In genomic region chr2:180727613-180728021, GRCm38 (mm10) we compare ENCODE assay signal across 36 mouse cellular contexts. TPM values are rescaled to one million over a fixed set of nuclear protein-coding genes. Genes with fewer than 3 reads are reported as not detected.
DNase-seq lines count a peak whose midpoint lies in the region; ATAC-seq and TF ChIP-seq lines count a peak whose summit lies in the region.
"Had no signal": no experiment of that assay in that cellular context is flagged by ENCODE, and none has a peak within 500 bp of the region (broad histone marks: within the 10 kb centered on the region; RNA-seq: fewer than 3 reads in every experiment).

No protein-coding gene starts in this region.

- no peak for TF ChIP-seq CTCF in E14TG2a.4 (conservative IDR thresholded peaks at IDR 0.05; ENCODE audit: low read length)
- no peak for TF ChIP-seq CTCF in MEL (IDR thresholded peaks at IDR 0.05 in 2 of 3, conservative IDR thresholded peaks at IDR 0.05 in 1 of 3; ENCODE audit: control insufficient read depth in 1 of 3, insufficient read depth in 1 of 3, low read depth in 2 of 3, low read length in 3 of 3, poor library complexity in 1 of 3, severe bottlenecking in 1 of 3)

- TF ChIP-seq RAD21 in MEL (IDR thresholded peaks at IDR 0.05; ENCODE audit: low read depth, low read length), result no peak

- no peak for ATAC-seq in liver, embryonic 13.5 days (ENCODE audit: low read depth)
- no peak for ATAC-seq in liver, embryonic 12.5 days
- ATAC-seq in erythroid progenitor cell, adult 5-6 weeks (replicated peaks; ENCODE audit: low FRiP score, poor library complexity, severe bottlenecking), result no peak
- ATAC-seq: forebrain, embryonic 13.5 days; hindbrain, embryonic 16.5 days; midbrain, embryonic 15.5 days; Patski had no signal

- peaks cover 76% of the 10 kb centered on the region for H3K4me1 ChIP-seq in liver, embryonic 13.5 days (replicated peaks)
- peaks cover 68% of the 10 kb centered on the region for H3K4me1 ChIP-seq in liver, embryonic 12.5 days
- H3K4me1 ChIP-seq in E14TG2a.4 (replicated peaks; ENCODE audit: low read depth, low read length) (peaks cover 86% of the 10 kb centered on the region), MEL (ENCODE audit: control insufficient read depth in 1 of 2, insufficient read depth in 2 of 2, low read length in 2 of 2) (peaks cover 26 to 68% of the 10 kb centered on the region in 2 experiments)
- H3K4me1 ChIP-seq: forebrain, embryonic 13.5 days had no signal

- no peaks in the 10 kb centered on the region for H3K27me3 ChIP-seq in liver, embryonic 13.5 days
- H3K27me3 ChIP-seq in liver, embryonic 12.5 days (replicated peaks), result no peaks in the 10 kb centered on the region
- H3K27me3 ChIP-seq in E14TG2a.4 (ENCODE audit: insufficient read depth, low read length), result no peaks in the 10 kb centered on the region
- no peaks in the 10 kb centered on the region for H3K27me3 ChIP-seq in MEL (ENCODE audit: control insufficient read depth in 1 of 2, insufficient read depth in 2 of 2, low read length in 2 of 2)
- H3K27me3 ChIP-seq: embryonic facial prominence, embryonic 12.5 days; forebrain, embryonic 13.5 days; midbrain, embryonic 15.5 days; neural tube, embryonic 13.5 days had no signal

- peak overlapping the region; percentile 39 for H3K27ac ChIP-seq in liver, embryonic 13.5 days
- H3K27ac ChIP-seq in liver, embryonic 12.5 days, result no peak overlapping the region
- H3K27ac ChIP-seq in MEL (ENCODE audit: control insufficient read depth, low read depth, low read length), result peak overlapping the region; percentile 91
- H3K27ac ChIP-seq: embryonic facial prominence, embryonic 12.5 days; forebrain, embryonic 13.5 days; hindbrain, embryonic 10.5 days; limb, embryonic 13.5 days; midbrain, embryonic 15.5 days; neural tube, embryonic 13.5 days had no signal

- H3K4me3 ChIP-seq in liver, embryonic 13.5 days (replicated peaks), result no peak overlapping the region
- H3K4me3 ChIP-seq in liver, embryonic 12.5 days, result no peak overlapping the region
- H3K4me3 ChIP-seq in E14TG2a.4 (replicated peaks; ENCODE audit: low read length) (peak overlapping the region; percentile 79), MEL (ENCODE audit: control insufficient read depth in 1 of 2, insufficient read depth in 1 of 2, low read depth in 2 of 2, low read length in 2 of 2) (no peak overlapping the region; a peak in 1 of 4 replicates)
- H3K4me3 ChIP-seq: embryonic facial prominence, embryonic 12.5 days; forebrain, embryonic 13.5 days; hindbrain, embryonic 10.5 days; limb, embryonic 13.5 days; midbrain, embryonic 15.5 days; myocyte; neural tube, embryonic 13.5 days had no signal

- no peak overlapping the region for H3K9ac ChIP-seq in liver, embryonic 13.5 days
- H3K9ac ChIP-seq in liver, embryonic 12.5 days, result no peak overlapping the region; the same call in 1 of the 2 replicates
- peak overlapping the region; percentile 75; the same call in 1 of the 2 replicates for H3K9ac ChIP-seq in MEL (ENCODE audit: control insufficient read depth, low read depth, low read length, poor library complexity, severe bottlenecking)
- H3K9ac ChIP-seq: embryonic facial prominence, embryonic 12.5 days; forebrain, embryonic 13.5 days; limb, embryonic 13.5 days; midbrain, embryonic 15.5 days; neural tube, embryonic 13.5 days had no signal

- 39% methylated on average over 4 of the region's 4 CpGs for WGBS in liver, embryonic 13.5 days (ENCODE audit: insufficient replicate concordance)
- 32% methylated on average over 4 of the region's 4 CpGs for WGBS in liver, embryonic 12.5 days (ENCODE audit: insufficient replicate concordance)

- no peaks in the 10 kb centered on the region for H3K9me3 ChIP-seq in liver, embryonic 13.5 days (replicated peaks)
- no peaks in the 10 kb centered on the region for H3K9me3 ChIP-seq in liver, embryonic 12.5 days (replicated peaks)
- H3K9me3 ChIP-seq in E14TG2a.4 (ENCODE audit: low read length), result peaks cover 15% of the 10 kb centered on the region
- no peaks in the 10 kb centered on the region for H3K9me3 ChIP-seq in MEL (replicated peaks; ENCODE audit: insufficient read depth, low read length)
- H3K9me3 ChIP-seq: embryonic facial prominence, embryonic 12.5 days; forebrain, embryonic 13.5 days; hindbrain, embryonic 10.5 days; limb, embryonic 13.5 days; megakaryocyte, embryonic 14.5 days; midbrain, embryonic 15.5 days; neural tube, embryonic 13.5 days had no signal

- no peak overlapping the region for H3K4me2 ChIP-seq in liver, embryonic 13.5 days
- no peak overlapping the region for H3K4me2 ChIP-seq in liver, embryonic 12.5 days
- H3K4me2 ChIP-seq: embryonic facial prominence, embryonic 12.5 days; forebrain, embryonic 13.5 days; heart, embryonic 11.5 days; limb, embryonic 13.5 days; midbrain, embryonic 15.5 days; neural tube, embryonic 13.5 days had no signal

- H3K79me2 ChIP-seq in MEL (ENCODE audit: control insufficient read depth, insufficient read depth, low read length, poor library complexity), result peaks cover 4% of the 10 kb centered on the region; the same call in 1 of the 2 replicates

- TF ChIP-seq EP300 in MEL (IDR thresholded peaks at IDR 0.05; ENCODE audit: low read depth in 1 of 2, low read length in 2 of 2), result peak in 1 of 2 experiments; percentile 57; a peak in 1 of 4 replicates

- DNase-seq in liver, embryonic 13.5 days, result no peak
- peak; percentile 82 for DNase-seq in MEL (ENCODE audit: low read depth, low spot score)
- peak; percentile 40 for DNase-seq in induced T-regulatory cell, adult 2 months (ENCODE audit: low read depth)
- DNase-seq in T-cell, adult 2 months (ENCODE audit: low spot score), result no peak
- no peak for DNase-seq in urinary bladder, postnatal 4 days (ENCODE audit: low spot score in 2 of 2)
- DNase-seq: adrenal gland, postnatal 25 days; cerebellum, adult 11 months; cerebellum, postnatal 14 days; kidney, adult 18-20 months; layer of hippocampus, adult 9-11 months; lung, adult 2 months; lung, postnatal 14 days; retina, postnatal 1 day; right cerebral cortex, postnatal 25 days; thymus, adult 18-20 months; thymus, postnatal 36 days had no signal

- TF ChIP-seq POLR2A in MEL (IDR thresholded peaks at IDR 0.05; ENCODE audit: control insufficient read depth in 1 of 2, insufficient read depth in 1 of 2, low read depth in 1 of 2, low read length in 2 of 2, poor library complexity in 1 of 2), result peak in 1 of 2 experiments; percentile 39; a peak in 1 of 4 replicates

- peaks cover 17% of the 10 kb centered on the region for H3K36me3 ChIP-seq in liver, embryonic 13.5 days
- peaks cover 18% of the 10 kb centered on the region for H3K36me3 ChIP-seq in liver, embryonic 12.5 days
- H3K36me3 ChIP-seq in E14TG2a.4 (ENCODE audit: insufficient read depth, low read length) (peaks cover 38% of the 10 kb centered on the region), MEL (ENCODE audit: control insufficient read depth in 1 of 2, insufficient read depth in 2 of 2, low read length in 2 of 2) (peaks cover 0 to 58% of the 10 kb centered on the region in 2 experiments; a peak in 2 of 4 replicates)

TF ChIP-seq in MEL, 35 proteins besides CTCF, POLR2A, EP300 and RAD21:
- TF ChIP-seq ETS1 (IDR thresholded peaks at IDR 0.05; ENCODE audit: low read depth, low read length), result peak; percentile 27; the same call in 1 of the 2 replicates
- TF ChIP-seq TBP (IDR thresholded peaks at IDR 0.05; ENCODE audit: low read depth, low read length), result peak; percentile 57
- TF ChIP-seq JUND (IDR thresholded peaks at IDR 0.05; ENCODE audit: low read depth, low read length), result no peak
- 0 out of 2 replicates have a peak, but pooled peaks have one; percentile 37 for TF ChIP-seq TCF12 (IDR thresholded peaks at IDR 0.05; ENCODE audit: low read depth, low read length)
- no peak for TF ChIP-seq GABPA (IDR thresholded peaks at IDR 0.05; ENCODE audit: low read depth, low read length)
- peak; percentile 25; the same call in 1 of the 2 replicates for TF ChIP-seq ELF1 (IDR thresholded peaks at IDR 0.05; ENCODE audit: low read depth, low read length)

RNA-seq across cellular contexts. Expression of gene Slc17a9, which starts 2.6 kb away (rescaled TPM):
- 4.8 and 5.5 TPM in 2 replicates for polyA plus RNA-seq in liver, embryonic 13.5 days (2015; fragmentation: Nextera tagmentation; extraction: Ambion mirVana)
- polyA plus RNA-seq in liver, embryonic 12.5 days (2016; fragmentation: Nextera tagmentation; extraction: Ambion mirVana), result 4.3 and 4.9 TPM in 2 replicates
- total RNA-seq in MEL (2012; rRNA removed), result 6.5 and 6.7 TPM in 2 replicates
- polyA plus RNA-seq in MEL (2012; ENCODE audit: insufficient read depth in 1 of 2, insufficient read length in 2 of 2, low read depth in 1 of 2, low replicate concordance in 2 of 2, missing spikeins in 1 of 2), result 10 to 100 TPM in 1 of 2 experiments, not detected in 1; 16.1 TPM
- 6.1 and 6.3 TPM in 2 replicates for total RNA-seq in erythroid progenitor cell, adult 5-6 weeks (2015; ENCODE audit: low replicate concordance)
- 0.38 and 2.6 TPM in 2 replicates for total RNA-seq in erythroid progenitor cell, adult 5-6 weeks (2017; ENCODE audit: low replicate concordance)

RNA-seq across cellular contexts. Expression of gene Gid8, which starts 17.7 kb away (rescaled TPM):
- 116 and 126 TPM in 2 replicates for polyA plus RNA-seq in liver, embryonic 13.5 days (2015; fragmentation: Nextera tagmentation; extraction: Ambion mirVana)
- polyA plus RNA-seq in liver, embryonic 12.5 days (2016; fragmentation: Nextera tagmentation; extraction: Ambion mirVana), result 102 and 111 TPM in 2 replicates
- 42.7 and 52.8 TPM in 2 replicates for total RNA-seq in MEL (2012; rRNA removed)
- polyA plus RNA-seq in MEL (2012; ENCODE audit: insufficient read depth in 1 of 2, insufficient read length in 2 of 2, low read depth in 1 of 2, low replicate concordance in 2 of 2, missing spikeins in 1 of 2), result 10 to 100 TPM in 1 of 2 experiments, not detected in 1; 65.5 TPM
- total RNA-seq in erythroid progenitor cell, adult 5-6 weeks (2015; ENCODE audit: low replicate concordance), result 193 and 195 TPM in 2 replicates
- 276 and 301 TPM in 2 replicates for total RNA-seq in erythroid progenitor cell, adult 5-6 weeks (2017; ENCODE audit: low replicate concordance)

RNA-seq across cellular contexts. Expression of gene Dido1, which starts 17.8 kb away (rescaled TPM):
- 10.1 and 12.7 TPM in 2 replicates for polyA plus RNA-seq in liver, embryonic 13.5 days (2015; fragmentation: Nextera tagmentation; extraction: Ambion mirVana)
- 20.6 and 21.5 TPM in 2 replicates for polyA plus RNA-seq in liver, embryonic 12.5 days (2016; fragmentation: Nextera tagmentation; extraction: Ambion mirVana)
- total RNA-seq in MEL (2012; rRNA removed), result 27.9 and 30.1 TPM in 2 replicates
- 10 to 100 TPM; 17.8 to 35.1 TPM for polyA plus RNA-seq in MEL (2012; ENCODE audit: insufficient read depth in 1 of 2, insufficient read length in 2 of 2, low read depth in 1 of 2, low replicate concordance in 2 of 2, missing spikeins in 1 of 2)
- 63.4 and 66.2 TPM in 2 replicates for total RNA-seq in erythroid progenitor cell, adult 5-6 weeks (2015; ENCODE audit: low replicate concordance)
- total RNA-seq in erythroid progenitor cell, adult 5-6 weeks (2017; ENCODE audit: low replicate concordance), result 107 and 109 TPM in 2 replicates

RNA-seq across cellular contexts. Expression of gene Bhlhe23, which starts 49.1 kb away (rescaled TPM):
- not detected in 2 replicates for polyA plus RNA-seq in liver, embryonic 13.5 days (2015; fragmentation: Nextera tagmentation; extraction: Ambion mirVana)
- polyA plus RNA-seq in liver, embryonic 12.5 days (2016; fragmentation: Nextera tagmentation; extraction: Ambion mirVana), result not detected in 2 replicates
- total RNA-seq in MEL (2012; rRNA removed), result not detected in 2 replicates
- not detected for polyA plus RNA-seq in MEL (2012; ENCODE audit: insufficient read depth in 1 of 2, insufficient read length in 2 of 2, low read depth in 1 of 2, low replicate concordance in 2 of 2, missing spikeins in 1 of 2)
- total RNA-seq in erythroid progenitor cell, adult 5-6 weeks (2015; ENCODE audit: low replicate concordance), result not detected in 2 replicates
- total RNA-seq in erythroid progenitor cell, adult 5-6 weeks (2017; ENCODE audit: low replicate concordance), result not detected in 2 replicates
- total RNA-seq: adrenal gland, postnatal 25 days; gastrocnemius, adult 8-10 months had no signal
- polyA plus RNA-seq: gonadal fat pad, adult 2 months; heart, embryonic 11.5 days; heart, postnatal 0 days; kidney, embryonic 16.5 days; large intestine, adult 2 months; lung, adult 2 months; myocyte; Patski; stomach, embryonic 14.5 days had no signal

Comparison
In these comparisons a context has a peak if more than half of its experiments do, and no peak if none do; other contexts are left out.
1. DNase-seq: peak in MEL (single experiment) and induced T-regulatory cell, adult 2 months (single experiment); none in liver, embryonic 13.5 days (single experiment), T-cell, adult 2 months (single experiment) and urinary bladder, postnatal 4 days (0 of 2).